Mouse (Mus musculus): ENCODE measurements at regions not wholly inside any gene's neighbourhood (a gene's known extent, or its start where the extent isn't known, plus 50 kb on each side); places are given as distances from the start of the nearest gene placed in this dataset.
"Not testable (repeated sequence)": the region's sequence is repeated elsewhere in the genome, so short reads cannot be mapped to it uniquely, and the experiment has no call there.

DNA sequence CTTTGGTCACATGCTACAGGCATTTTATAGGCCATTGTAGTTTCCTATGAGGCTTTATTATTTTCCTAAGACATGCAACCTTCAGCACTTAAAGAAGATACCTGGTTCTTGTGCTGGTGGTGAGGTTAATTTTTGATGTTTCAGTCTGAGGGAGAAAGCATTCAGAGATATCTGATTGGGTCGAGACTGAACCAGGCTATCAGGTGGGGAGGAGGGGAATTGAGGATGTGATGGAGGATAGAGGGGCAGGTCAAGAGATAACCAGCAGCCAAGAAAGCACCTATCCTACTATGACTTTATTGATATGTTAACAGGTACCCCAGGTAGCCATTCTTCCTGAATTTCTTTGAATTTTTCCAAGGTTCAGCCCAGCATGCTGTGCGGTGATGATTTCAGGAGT, 74.1 kb upstream of the Zfp988 start:
- H3K36me3 ChIP-seq; H3K4me1 ChIP-seq; H3K27ac ChIP-seq (replicated peaks); H3K4me3 ChIP-seq (replicated peaks); H3K27me3 ChIP-seq (replicated peaks); H3K9ac ChIP-seq (replicated peaks); H3K4me2 ChIP-seq; ATAC-seq (ENCODE audit: low FRiP score): not testable (repeated sequence)
- peaks cover 38% of the 10 kb centered on the region for H3K9me3 ChIP-seq (replicated peaks)
- WGBS: 89% methylated on average over 2 of the region's 2 CpGs

DNA sequence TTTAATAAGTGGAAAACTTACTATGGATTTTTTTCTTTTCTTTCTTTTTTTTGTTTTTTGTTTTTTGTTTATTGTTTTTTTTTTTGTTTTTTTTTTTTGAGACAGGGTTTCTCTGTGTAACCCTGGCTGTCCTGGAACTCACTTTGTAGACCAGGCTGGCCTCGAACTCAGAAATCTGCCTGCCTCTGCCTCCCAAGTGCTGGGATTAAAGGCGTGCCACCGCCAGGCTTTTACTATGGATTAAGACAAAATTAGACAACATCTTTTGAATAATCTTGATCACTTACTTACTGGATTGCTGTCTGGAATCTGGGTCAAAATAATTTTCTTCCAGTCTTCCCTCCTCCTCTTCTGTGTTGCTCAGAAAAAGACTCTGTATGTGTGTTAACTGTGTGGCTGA, 73.7 kb upstream of the Zfp988 start:
- not testable (repeated sequence) for H3K27me3 ChIP-seq (replicated peaks); H3K4me1 ChIP-seq; H3K9ac ChIP-seq (replicated peaks); ATAC-seq (ENCODE audit: low FRiP score); H3K4me2 ChIP-seq; H3K27ac ChIP-seq (replicated peaks); H3K36me3 ChIP-seq; H3K4me3 ChIP-seq (replicated peaks)
- WGBS: 89% methylated on average over 3 of the region's 3 CpGs
- peaks cover 39% of the 10 kb centered on the region for H3K9me3 ChIP-seq (replicated peaks)

DNA sequence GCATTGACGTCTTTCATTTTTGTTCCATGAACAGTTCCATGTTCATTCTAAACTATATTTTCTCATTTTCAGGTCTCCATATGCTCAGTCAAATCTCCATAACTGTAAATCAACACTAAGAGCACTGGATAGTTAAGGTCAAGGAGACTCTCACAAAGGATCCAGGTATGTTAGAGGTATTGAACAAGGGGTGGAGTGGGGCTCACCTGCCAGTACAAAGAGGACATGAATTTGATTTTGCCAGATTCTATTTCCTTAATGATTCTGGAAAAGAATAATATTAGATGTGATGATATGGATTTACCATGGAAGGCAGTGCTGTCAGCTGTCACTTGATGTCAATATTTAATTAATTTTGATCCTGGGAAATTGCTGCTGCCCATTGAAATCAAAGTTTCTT, 73.2 kb upstream of the Zfp988 start:
- H3K27me3 ChIP-seq (replicated peaks): not testable (repeated sequence)
- H3K9me3 ChIP-seq (replicated peaks): peaks cover 42% of the 10 kb centered on the region
- WGBS: 89% methylated on average over 1 of the region's 1 CpGs

GRCm38 (mm10) chr4:147234227-147234626, 71.2 kb upstream of the Zfp988 start:
- WGBS: 48% methylated on average over 2 of the region's 2 CpGs
- H3K9me3 ChIP-seq (replicated peaks): peaks cover 51% of the 10 kb centered on the region
- ATAC-seq (ENCODE audit: low FRiP score); H3K4me3 ChIP-seq (replicated peaks); H3K27me3 ChIP-seq (replicated peaks); H3K4me2 ChIP-seq; H3K36me3 ChIP-seq; H3K9ac ChIP-seq (replicated peaks); H3K27ac ChIP-seq (replicated peaks); H3K4me1 ChIP-seq: not testable (repeated sequence)

More for the DNA sequence above, 73.2 kb upstream of the Zfp988 start:
- H3K4me2 ChIP-seq; ATAC-seq (ENCODE audit: low FRiP score); H3K36me3 ChIP-seq; H3K27ac ChIP-seq (replicated peaks); H3K9ac ChIP-seq (replicated peaks); H3K4me1 ChIP-seq; H3K4me3 ChIP-seq (replicated peaks): not testable (repeated sequence)

DNA sequence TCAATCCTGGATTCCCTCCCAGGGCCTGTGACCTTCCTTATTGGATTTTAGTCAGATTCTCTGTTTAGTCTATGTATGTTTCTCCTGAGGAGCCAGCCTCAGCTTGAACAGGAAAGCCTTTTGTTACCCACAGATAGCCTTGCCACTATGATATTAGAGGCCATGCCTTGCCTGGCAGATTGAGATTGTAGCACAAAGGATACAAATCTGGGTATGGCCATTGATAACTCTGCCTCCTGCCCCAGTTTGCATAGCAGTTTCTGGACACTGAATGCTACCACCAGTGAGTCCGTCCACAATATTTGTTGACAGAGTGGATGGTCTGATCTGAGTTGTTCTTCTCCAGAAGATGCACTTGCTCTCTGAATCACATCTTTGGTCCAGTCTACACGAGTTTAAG, 70.0 kb upstream of the Zfp988 start:
- not testable (repeated sequence) for H3K36me3 ChIP-seq; H3K9ac ChIP-seq (replicated peaks); ATAC-seq (ENCODE audit: low FRiP score); H3K4me3 ChIP-seq (replicated peaks); H3K4me1 ChIP-seq; H3K27me3 ChIP-seq (replicated peaks); H3K4me2 ChIP-seq; H3K27ac ChIP-seq (replicated peaks)
- WGBS: 64% methylated on average over 2 of the region's 2 CpGs
- peaks cover 56% of the 10 kb centered on the region for H3K9me3 ChIP-seq (replicated peaks)

DNA sequence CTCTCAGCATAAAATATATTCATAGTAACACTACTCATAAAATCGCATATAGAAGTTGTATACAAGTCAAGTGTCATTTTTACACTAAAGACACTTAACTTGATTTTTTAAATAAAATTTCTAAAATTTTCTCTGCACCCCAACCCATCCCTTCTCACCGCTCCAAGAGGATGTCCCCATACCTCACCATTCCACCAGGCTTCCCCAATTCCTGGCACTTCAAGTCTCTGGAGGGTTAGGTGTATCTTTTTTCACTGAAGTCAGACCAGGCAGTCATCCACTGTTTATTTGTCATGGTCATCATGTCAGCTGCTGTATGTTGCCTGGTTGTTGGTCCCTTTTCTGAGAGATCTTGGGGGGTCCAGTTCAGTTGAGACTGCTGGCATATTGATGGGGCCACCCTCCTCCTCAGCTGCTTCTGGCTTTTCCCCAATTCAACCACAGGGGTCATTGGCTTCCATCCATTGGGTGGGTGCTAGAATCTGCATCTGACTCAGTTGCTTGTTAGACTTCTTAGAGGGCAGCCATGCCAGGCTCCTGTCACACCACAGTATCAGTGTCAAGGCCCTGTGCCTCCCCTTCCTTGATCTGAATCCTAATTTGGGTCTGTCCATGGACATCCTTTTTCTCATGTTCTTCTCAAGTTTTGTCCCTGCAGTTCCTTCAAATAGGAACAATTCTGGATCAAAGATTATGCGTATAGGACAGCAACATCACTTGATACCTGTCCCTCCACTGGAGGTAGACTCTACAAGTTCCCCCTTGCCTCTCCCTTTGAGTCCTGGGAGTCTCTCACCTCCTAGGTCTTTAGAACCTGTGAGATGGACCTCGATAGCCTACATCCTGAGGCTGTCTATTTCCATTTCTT, 63.9 kb upstream of the Zfp988 start:
- not testable (repeated sequence) for H3K4me1 ChIP-seq; H3K27ac ChIP-seq (replicated peaks); H3K9ac ChIP-seq (replicated peaks); H3K27me3 ChIP-seq (replicated peaks); ATAC-seq (ENCODE audit: low FRiP score); H3K4me3 ChIP-seq (replicated peaks); H3K36me3 ChIP-seq; H3K4me2 ChIP-seq
- H3K9me3 ChIP-seq (replicated peaks): peaks cover 44% of the 10 kb centered on the region
- WGBS: 80% methylated on average over 4 of the region's 4 CpGs

DNA sequence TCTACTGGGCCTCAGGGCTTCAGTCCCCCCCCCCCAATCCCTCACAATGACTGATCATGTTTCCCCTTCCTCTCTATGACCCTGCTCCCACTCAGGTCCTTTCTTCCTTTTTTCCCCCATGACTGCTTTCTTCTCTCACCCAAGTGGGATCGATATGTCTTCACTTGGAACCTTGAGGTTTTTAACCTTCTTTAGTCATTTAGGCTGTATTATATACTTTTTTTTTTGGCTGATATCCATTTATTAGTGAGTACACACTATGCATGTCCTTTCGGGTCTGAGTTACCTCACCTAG, 63.3 kb upstream of the Zfp988 start:
- no peaks in the 10 kb centered on the region for H3K36me3 ChIP-seq
- peaks cover 41% of the 10 kb centered on the region for H3K9me3 ChIP-seq (replicated peaks)
- H3K9ac ChIP-seq (replicated peaks): no peak overlapping the region
- H3K27ac ChIP-seq (replicated peaks): no peak overlapping the region
- H3K4me1 ChIP-seq: no peaks in the 10 kb centered on the region
- no peak for ATAC-seq (ENCODE audit: low FRiP score)
- 91% methylated on average over 2 of the region's 2 CpGs for WGBS
- no peaks in the 10 kb centered on the region for H3K27me3 ChIP-seq (replicated peaks)
- no peak overlapping the region for H3K4me3 ChIP-seq (replicated peaks)
- no peak overlapping the region for H3K4me2 ChIP-seq

DNA sequence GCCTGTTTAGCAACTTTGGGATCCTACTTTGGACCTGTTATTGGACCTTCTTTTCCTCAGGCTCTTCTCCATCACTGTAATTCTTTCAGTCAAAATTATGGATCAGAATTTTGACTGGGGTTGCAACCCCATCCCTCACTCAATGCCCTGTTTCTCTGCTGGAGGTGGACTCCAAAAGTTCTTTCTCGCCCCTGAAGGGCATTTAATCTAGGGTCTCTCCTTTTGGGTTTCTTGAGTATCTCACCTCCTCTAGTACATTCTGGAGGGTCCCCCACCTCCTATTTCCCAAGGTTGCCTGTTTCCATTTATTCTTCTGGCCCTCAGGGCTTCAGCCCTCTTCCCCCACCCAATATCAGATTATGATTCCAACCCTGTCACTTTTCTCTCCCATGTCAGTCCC, 56.9 kb upstream of the Zfp988 start:
- not testable (repeated sequence) for H3K4me1 ChIP-seq; H3K27ac ChIP-seq (replicated peaks); H3K4me2 ChIP-seq; H3K27me3 ChIP-seq (replicated peaks); ATAC-seq (ENCODE audit: low FRiP score); H3K9ac ChIP-seq (replicated peaks); H3K36me3 ChIP-seq; H3K4me3 ChIP-seq (replicated peaks)
- 93% methylated on average over 1 of the region's 1 CpGs for WGBS
- H3K9me3 ChIP-seq (replicated peaks): peaks cover 25% of the 10 kb centered on the region
